Mouse (Mus musculus): Measurements from ENCODE around the gene Lpar1.

DNA sequence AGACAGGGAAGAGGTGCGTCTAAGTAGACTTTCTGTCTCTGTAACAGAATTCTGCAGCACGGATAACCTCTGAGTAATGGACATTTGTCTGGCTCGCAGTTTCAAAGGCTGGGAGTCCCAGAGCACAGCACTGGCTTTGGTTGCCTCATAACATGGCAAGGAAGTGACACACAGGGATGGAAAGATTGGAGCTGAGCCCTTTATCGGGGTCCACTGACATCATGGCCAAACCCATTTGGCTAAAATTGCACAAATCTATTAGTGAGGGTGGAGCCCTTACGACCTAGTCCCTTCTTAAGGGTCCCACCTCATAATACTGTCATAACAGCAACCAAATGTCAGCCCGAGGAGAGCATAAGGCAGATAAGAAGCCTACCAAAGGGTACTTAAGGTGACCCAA, 22.1 kb upstream of the Lpar1 start:
- TF ChIP-seq CTCF (IDR thresholded peaks at IDR 0.05; ENCODE audit: low read depth): no peak
- TF ChIP-seq EP300 (optimal IDR thresholded peaks at IDR 0.05): no peak
